Mouse (Mus musculus) ZHBTc4 (cell line): ENCODE data around the gene Arhgef40.

Experiments
- DNase-seq: peaks from one replicate; pipeline ENCODE4 v3.0.0-alpha.2; 2011; ENCODE audit warnings: low read depth, low spot score

The Arhgef40 gene

DNA sequence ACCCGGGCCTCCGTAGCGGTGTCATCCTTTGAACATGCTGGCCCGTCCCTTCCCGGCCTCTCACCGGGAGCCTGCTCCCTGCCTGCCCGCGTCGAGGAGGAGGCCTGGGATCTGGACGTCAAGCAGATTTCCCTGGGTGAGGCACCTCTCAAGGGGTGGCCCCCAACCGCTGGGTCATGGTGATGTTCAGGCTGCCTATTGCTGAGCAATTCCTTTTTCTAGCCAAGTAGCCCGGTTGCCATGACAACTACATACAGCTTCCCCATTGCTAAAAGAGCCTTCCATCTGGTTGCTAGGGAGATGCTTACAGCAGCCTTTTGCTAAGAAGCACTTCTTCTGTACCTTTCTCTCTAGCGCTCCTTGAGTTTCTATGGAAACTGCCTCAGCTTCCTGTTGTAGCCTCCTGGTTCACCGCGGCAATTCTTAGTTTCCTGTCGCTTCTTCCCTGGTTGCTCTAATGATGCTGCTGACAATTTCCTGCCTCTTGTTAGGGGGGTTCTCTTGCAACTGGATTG is 19.5 kb downstream of the Arhgef40 start:
- peak; percentile 63 for DNase-seq

DNA sequence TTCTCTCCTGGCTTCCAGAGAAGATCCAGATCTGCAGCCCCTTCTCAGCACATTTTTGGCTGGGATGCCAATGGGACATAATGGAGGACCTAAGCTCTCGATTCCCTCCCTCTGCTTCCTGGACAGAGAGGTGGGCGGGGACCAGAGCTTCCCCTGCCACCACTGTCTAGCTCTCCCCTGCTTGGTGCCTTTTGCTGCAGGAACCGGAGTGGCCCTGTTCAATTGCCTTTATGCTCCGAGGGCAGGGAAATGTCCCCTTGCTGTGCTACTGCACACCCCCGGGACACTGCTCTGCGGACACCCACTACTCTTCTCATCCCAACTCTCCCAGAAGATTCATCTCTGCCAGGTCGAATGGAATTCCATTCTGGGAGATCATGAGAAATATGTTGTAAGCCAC is 20.6 kb downstream of the Arhgef40 start:
- no peak for DNase-seq

DNA sequence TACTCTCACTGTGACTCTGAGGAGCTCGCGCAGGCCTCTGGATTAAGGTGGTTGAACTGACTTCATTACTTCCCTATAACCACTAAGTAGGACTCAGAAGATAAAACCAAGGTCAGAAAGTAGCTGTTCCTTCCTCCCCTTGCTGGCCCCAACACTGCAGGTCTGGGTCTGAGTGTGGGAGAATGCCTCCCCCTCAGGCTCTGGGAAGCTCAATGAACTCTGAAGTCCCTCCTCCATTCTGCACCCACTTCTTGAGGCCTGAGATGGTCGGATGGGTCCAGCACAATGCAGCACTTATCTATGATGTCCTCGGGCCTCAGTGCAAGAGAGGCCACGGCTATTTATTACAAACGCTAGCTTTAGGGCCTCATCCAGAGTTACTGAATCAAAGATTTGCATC is 21.1 kb downstream of the Arhgef40 start:
- DNase-seq = no peak

DNA sequence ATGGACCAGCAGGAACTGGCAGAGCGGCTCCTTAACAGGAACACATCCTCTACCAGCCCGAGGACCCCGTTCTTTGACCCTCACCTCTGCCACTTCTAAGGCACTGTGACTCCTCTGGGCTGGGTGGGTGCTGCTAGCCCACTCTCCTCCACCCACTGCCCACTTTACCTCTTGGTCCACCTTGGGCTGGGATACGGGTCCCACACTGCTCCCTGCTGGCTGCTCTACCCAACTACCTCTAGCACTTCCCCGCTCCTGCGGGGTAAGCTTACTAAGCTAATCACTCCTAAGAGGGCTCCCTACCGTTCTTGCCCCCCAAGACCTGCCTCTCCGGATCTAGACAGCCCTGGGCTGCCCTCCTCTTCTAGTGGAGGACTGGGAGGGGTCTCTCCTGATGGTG is 21.7 kb downstream of the Arhgef40 start:
- peak; percentile 66 for DNase-seq

DNA sequence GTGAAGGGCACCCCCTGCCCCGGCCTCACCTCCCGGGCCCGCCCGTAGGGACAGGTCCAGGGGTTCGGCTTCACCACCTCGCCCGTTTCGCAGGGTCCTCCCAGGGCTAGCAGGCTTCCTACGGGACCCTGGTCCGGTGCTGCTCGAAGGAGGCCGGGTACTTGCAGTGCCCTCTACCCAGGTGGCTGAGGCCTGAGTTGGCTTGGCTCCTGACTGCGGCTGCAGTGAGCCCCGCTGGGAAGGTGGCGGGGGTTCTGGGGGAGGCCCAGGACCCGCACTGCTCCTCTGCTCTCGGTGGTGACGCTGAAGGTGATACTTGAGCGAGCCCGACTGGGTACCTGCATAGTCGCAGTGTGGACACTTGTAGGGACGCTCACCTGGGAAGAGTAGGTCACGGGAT is 22.3 kb downstream of the Arhgef40 start:
- no peak for DNase-seq

DNA sequence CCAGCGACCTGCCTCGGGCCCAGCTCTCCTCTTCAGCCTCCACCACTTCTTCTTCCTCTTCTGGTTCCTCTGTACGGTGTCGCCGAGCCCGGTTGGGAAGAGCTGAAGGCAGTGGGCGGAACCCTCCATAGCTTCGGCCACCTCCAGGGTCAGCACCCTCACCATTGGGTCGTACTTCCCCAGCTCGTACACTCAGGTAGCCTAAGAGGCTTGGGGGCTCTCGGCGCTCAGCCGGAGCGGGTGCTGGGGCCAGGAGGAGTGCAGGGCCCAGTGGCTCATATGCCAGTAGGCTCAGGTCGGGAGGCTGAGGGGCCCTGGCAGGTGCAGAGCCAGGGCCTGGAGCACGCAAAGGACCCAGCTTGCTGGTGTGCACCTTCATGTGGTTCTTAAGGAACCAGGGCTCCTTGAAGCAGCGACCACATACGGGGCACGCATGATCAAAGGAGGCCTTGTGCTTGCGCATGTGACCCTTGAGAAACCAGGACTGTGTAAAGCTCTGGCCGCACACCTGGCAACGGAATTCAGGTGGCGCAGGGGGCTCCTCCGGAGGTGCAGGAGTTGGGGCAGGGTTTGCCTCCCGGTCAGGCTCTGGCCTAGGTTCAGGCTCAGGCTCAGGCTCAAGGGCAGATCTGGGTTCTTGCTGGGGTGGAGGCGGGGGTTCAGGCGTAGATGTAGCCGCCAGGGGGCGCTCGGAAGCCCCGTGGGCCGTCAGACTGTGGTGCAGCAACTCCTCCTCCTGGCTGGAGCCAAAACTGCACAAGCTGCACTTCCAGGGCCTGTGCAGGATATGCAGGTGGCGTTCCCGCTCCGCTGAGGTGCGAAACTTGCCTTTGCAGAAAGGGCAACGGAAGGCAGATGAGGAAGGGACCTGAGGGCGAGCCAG is 24.0 kb downstream of the Arhgef40 start:
- peak; percentile 97 for DNase-seq

DNA sequence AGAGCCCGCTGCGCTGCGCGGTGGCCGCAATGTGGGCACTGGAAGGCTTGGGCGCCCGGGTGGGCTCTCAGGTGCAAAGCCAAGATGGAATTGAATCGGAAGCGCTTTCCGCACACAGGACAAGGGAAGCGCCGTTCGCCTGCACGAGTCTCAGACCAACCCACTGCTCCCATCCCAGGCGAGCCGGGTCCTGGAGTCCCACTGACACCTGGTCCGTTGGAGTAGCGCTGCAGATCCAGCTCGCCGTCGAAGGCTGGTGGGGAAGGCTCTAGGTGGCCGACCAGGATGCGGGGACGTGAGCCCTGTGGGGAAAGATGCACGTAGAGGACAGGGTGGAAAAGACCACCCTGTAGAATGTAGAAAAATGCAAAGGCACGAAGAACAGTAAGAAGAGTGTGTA is 24.8 kb downstream of the Arhgef40 start:
- DNase-seq = no peak

DNA sequence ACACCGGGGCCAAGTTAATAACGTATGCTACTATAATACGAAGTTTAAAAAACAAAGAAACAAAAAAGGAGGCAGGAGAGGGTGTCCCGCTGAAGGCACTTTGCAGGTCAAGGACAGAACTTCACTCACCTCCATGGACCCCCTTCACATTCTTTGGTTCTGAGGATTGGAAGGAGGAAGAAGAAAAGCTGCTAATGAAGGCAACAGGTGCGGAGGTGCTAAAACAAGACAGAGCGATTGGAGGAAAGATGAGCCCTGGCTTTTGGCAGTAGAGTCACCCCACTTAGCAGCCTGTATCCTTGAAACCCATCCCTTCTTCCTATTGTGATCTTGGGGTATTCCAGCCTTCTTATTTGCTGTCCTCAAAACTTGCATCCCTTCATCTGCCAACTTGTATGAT is 25.3 kb downstream of the Arhgef40 start:
- DNase-seq = no peak

DNA sequence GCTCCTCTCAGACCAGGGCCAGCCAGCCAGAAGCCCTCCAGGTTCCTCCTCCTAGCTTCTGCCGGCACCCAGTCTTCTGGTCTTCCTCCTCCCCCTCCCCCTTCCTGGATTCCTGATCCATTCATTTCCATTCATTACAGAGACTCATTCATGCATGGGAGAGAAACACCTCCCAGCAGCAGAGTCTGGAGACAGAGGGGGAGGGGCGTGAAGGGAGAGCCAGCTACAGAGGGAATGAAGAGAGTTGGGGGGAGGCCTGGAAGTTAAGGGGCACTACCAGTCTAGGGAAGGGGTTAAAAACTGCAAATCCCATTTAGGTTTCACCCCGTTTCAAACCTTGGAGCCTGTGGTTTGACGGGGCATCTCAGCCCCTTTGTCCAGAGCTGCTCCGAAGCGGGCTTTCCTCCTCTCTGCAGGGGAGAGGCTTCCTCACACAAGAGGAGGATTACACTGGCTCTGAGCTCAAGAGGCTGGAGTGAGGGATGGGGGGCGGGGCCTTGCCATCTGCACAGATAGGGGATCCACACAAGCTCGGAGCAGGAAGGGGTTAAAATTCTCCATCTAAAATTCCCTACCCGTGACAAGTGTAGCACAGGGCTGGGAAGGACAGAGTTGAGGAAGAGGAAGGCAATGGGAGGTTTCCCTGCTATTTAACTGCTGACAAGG is 26.1 kb downstream of the Arhgef40 start:
- peak; percentile 95 for DNase-seq

DNA sequence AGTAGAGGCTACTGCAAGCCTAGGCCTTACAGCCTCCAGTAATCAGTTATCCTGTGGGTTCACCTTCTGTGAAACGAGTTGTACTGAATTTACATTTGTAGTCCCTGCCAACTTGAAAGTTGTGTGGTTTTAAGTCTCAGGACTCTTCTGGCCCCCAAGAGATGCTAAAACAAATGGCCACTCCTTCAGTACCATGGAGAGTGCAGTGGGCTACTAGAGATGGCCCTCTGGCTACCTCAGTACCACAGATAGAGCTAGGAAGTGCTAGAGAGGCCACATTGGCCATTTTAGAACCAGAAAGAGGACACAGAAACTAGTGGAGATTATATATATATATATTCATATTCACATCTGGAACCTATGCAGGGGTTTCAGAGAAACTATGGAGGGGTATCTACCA is 27.2 kb downstream of the Arhgef40 start:
- DNase-seq = no peak

DNA sequence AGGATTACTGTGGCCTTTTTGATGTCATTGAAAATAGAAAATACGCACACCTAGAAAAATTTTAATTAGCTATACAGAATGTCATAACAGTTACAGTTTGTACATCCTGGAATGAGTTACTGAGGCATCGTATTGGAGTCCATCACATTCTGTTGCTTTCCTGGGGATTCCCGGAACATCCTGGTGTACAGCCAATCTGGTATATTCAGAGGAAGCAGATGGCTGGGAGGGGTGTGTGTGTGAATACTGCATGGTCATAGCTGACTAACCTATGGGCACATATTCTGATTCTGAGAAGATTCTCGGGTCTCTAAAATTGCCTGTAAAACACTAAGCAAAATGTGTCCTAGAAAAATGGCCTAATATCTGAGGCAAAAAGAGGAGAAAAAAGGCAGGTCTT is 27.6 kb downstream of the Arhgef40 start:
- no peak for DNase-seq

DNA sequence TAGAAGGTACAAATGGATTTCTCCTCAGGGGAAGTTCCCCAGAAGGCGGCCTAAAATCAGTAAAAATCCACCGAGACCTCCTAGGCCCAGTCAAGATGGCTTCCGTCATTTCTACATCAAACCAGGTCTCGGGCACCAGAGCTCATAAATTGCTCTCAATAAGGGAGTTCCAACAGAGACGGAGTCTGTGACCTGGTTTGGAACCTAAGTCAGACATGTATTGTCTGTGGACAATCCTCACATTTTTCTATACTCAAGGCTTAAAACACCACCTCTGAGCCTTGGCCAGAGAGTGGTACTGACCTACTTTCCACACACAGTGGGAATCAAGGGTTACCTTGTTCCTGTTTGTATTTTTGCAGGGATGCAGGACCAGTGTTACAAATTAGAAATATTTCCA is 28.0 kb downstream of the Arhgef40 start:
- DNase-seq = no peak

DNA sequence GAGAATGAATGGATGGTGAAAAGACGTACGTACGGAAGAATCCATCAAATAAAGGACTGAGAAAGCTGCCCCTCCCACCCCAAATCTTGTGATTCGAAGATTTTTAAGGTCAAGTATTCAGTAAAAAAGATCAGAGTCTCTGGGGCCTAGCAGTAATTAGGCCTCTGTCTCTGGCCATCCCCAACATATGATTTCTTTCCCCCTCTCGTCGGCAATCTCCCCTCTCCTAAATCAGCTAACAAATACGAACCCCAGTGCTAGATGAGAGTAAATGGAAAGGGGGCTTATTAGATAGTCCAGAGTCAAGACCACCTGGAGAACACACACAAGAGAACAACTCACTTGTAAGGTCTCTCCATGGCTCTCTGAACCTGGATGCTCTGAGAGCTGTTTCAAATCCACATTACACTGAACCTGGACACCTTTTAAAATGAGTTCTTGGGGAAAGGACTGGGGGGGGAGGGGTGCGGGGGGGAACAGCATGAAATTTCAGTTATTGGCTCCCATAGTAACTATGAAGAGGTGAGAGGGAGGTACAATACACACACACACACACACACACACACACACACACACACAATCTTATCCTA is 28.6 kb downstream of the Arhgef40 start:
- DNase-seq = no peak

DNA sequence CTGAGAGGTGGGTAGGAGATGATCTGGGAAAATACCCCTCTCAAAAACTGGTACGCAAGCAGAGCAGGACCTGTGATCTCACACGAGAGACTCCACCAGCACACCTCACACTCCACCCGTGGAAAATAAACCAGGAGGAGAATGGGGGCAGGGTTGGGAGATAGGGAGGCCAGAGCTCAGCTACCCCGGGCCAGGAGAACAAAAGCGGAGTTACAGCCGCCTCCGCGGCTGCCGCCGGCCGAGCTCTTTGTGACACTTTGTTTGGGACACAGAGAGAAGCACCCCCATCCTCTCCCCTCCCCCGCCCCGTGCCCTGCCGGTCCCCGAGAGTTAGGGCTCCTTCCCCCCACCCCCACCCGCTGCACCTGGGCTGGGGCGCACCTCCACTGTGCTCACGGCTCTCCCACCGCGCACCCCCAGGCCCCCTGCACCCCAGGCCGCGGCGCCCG is 29.3 kb downstream of the Arhgef40 start:
- peak; percentile 67 for DNase-seq

DNA sequence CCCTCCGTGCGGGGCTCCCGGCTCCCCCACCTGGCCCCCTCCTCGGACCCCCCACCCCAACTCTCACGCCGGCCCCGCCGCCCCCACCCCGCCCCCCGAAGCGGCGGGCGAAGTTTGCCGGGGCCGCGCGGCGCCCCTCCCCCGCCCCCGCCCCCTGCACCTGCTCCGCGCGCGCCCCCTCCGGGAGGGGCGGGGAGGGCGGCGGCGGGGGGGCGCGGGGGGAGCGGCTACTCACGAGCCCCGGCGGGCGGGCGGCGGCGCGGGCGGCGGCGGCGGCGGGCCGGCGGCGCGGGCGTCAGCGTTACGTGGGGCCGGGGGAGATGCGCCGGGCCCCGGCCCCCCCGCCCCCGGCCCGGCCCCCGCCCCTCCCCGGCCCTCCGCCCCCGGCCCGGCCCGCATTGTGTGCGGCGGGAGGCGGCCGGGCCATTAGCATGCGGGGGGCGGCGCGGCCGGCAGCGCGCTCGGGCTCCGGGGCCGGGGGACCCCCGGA is 29.8 kb downstream of the Arhgef40 start:
- no peak for DNase-seq

DNA sequence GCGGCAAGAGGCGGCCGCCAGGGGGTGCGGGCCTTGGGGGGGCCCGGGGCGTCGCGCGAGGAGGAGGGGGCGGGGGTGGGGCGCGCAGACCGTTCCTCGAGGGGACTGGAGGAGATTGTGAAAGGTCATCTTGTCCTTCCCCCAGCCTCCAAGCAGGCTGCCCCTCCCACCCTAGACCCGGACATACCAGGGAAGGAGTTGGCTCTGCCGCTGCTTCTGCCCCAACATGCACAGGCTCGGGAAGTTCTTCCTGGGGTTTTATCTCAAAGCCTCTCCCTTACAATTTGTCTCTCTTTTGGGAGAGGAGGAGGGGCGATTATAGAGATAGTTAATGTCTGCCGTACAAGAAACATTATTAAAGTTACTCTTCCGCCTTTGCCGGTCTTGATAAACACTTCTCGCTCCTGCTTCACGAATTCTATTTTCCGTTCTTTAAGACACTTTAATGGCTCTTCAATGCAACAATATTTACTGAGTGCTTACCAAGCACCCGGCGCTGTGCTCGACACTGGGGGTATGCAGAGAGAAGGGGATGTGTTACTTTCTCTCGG is 30.3 kb downstream of the Arhgef40 start:
- DNase-seq = peak; percentile 87

DNA sequence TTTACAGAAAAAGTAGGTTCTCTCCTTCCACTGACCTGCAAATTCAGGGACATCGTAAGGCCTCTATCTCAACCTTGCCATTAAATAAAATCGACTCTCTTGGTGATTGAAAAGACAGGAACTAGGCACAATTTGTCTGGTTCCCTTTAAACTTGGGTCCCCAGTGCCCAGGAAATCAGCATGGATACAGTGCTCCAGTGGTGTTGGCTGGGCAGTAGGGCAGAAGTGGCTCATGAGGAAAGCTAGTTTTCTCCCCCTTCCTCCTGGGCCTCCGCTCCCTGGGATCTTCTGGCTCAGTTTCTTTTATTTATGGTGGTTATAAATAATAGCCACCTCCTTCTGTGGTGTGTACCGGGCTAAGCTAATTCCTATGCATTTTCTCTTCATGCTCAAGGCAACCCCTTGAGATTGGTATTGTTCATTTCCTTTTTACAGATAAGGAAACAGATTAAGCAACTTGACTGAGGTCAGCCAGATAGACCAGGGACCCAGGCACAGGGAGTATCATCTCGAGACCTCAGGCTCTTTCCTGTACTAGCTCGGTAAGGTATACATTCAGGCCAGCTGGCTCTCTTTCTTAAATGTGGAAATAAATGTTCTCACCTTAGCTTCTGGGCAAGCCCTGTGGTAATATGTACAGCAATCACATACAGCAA is 31.1 kb downstream of the Arhgef40 start, which contains the start of gene Tmem253:
Tmem253 (plus strand) TSS at position 214 of the 656 bp plus-strand sequence.
- DNase-seq = no peak

DNA sequence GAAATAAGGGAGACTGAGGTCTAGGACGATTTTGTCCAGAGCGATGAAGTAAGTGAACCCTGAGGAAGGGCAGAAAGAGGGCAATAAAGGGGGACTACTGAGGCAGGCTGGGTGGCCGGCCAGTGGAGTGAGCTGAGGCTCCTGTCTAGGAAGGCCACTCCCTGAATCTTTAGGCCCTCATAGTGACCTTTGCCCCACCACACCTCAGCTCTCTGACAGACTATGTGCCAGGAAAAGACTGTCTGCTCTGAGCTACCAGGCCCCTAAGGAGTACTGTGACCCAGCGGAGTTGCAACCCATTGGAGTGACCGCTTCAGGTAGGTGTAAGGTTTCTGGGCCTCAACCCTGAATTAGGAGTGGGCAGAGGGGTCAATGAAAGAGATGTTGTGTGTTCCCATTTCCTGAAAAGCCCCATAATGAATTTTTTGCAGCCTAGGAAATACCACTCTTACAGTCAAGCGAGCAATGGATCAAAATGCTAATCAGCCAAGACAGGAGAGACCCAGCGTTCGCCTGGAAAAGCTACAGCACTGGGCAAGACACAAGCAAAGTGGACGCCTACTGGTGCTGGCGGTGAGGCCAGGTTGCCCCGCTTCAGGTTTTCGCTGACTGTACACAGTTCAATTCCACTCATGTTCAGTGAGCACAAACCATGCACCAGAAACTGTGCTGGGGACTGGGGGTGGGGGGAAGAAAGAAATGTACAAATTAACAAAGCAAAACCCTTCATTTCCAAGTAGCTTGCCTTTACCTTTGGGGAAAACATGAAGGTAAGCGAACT is 32.3 kb downstream of the Arhgef40 start:
- DNase-seq = no peak

DNA sequence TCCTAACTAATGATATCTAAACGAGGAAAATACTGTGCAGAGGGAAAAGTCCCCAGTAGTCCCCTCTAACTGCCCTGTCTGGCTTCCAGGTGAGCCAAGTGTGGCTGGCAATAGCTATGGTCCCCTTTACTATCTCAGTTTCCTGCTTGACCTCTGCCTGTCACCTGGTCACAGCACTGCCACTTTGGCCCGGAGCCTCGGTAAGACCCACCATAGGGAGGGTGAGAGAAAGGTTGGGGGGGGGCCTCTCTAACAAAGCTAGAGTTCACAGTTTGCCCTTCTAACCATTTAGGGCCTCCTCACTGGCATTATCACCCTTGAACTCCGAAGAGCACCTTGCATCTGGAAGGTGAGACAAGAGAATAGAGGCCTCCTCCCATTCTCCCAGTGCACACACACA is 33.1 kb downstream of the Arhgef40 start:
- DNase-seq = no peak

DNA sequence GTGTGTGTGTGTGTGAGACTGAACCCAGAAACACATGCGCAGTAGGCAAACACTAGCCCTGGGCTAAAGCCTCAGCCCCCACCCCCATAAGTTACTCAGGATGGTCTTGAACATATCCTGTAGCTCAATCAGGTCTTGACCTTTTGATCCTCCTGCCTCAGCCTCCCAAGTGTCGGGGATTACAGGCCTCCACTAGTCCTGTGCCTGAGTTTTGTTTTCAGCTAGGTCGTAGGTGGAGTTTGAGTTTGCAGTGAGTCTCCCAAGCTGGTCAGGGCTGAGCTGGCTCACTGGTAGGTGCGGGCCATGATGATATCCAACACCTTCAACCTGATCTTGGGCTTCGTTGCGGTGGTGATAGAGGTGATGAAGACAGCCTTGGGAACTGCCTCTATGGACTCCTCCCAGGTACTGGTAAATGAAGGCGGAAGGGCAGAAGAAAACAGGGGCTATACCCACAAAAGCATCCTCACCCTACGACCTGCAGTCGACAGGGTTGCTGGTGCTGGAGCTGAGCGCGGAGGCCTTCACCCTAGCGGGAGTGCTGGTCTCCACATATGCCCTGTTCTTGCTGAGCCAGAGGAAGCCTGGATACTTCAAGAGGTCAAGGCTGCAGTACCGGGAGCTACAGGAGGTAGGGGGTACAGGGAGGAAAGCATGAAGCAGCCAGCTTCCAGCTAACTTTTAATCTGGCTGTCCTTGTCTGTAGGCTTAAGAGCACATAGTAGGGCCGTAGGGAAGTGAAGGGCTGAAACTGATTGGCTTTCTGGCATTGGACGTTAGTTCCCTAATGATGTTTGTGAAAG is 33.9 kb downstream of the Arhgef40 start:
- DNase-seq = peak; percentile 55
